Mouse (Mus musculus): ENCODE measurements around the gene Eftud2. TPM values are rescaled to one million over a fixed set of nuclear protein-coding genes. Genes with fewer than 3 reads are reported as not detected.
A peak's percentile ranks its signal among the peaks of the same experiment; 100 is the strongest.

The Eftud2 gene
- total and polyA plus RNA-seq, 2 experiments from 2014 or later = 69.8 to 105 TPM

GRCm38 (mm10) chr11:102821231-102821630, 59.6 kb downstream of the Eftud2 start:
- no peaks in the 10 kb centered on the region; the same call in 1 of the 2 replicates for H3K4me1 ChIP-seq (ENCODE audit: insufficient read depth, low read length)
- H3K27ac ChIP-seq (ENCODE audit: low read depth, low read length) = no peak overlapping the region
- no peaks in the 10 kb centered on the region for H3K9me3 ChIP-seq (ENCODE audit: low read length)
- H3K36me3 ChIP-seq (ENCODE audit: insufficient read depth, low read length) = no peaks in the 10 kb centered on the region
- TF ChIP-seq CTCF (IDR thresholded peaks at IDR 0.05) = no peak
- no peak for ATAC-seq (ENCODE audit: low FRiP score)
- no peak overlapping the region for H3K4me2 ChIP-seq (ENCODE audit: low read depth, low read length, poor library complexity, severe bottlenecking)
- WGBS = 58% methylated on average over 6 of the region's 6 CpGs
- H3K9ac ChIP-seq (replicated peaks; ENCODE audit: low read length, poor library complexity, severe bottlenecking) = no peak overlapping the region
- no peaks in the 10 kb centered on the region for H3K27me3 ChIP-seq (ENCODE audit: insufficient read depth, low read length)
- DNase-seq (ENCODE audit: low spot score) = no peak
- H3K4me3 ChIP-seq (ENCODE audit: low read depth, low read length) = no peak overlapping the region

- Histone ChIP-seq H3K9me3 (ENCODE audit: low read length) (no peaks in the 10 kb centered on the region), H3K27me3 (ENCODE audit: insufficient read depth, low read length) (no peaks in the 10 kb centered on the region), H3K4me2 (ENCODE audit: low read depth, low read length, poor library complexity, severe bottlenecking) (no peak overlapping the region), H3K4me3 (ENCODE audit: low read depth, low read length) (no peak overlapping the region), H3K36me3 (ENCODE audit: insufficient read depth, low read length) (no peaks in the 10 kb centered on the region), H3K4me1 (ENCODE audit: insufficient read depth, low read length) (no peaks in the 10 kb centered on the region; the same call in 1 of the 2 replicates), H3K9ac (replicated peaks; ENCODE audit: low read length, poor library complexity, severe bottlenecking) (no peak overlapping the region), H3K27ac (ENCODE audit: low read depth, low read length) (no peak overlapping the region)
- DNase-seq (ENCODE audit: low spot score) = no peak
- no peak for TF ChIP-seq CTCF (IDR thresholded peaks at IDR 0.05)
- WGBS = 10% methylated on average over 3 of the region's 3 CpGs
- no peak for ATAC-seq (ENCODE audit: low FRiP score)
These were observed 60.4 kb downstream of the Eftud2 start for GRCm38 (mm10) chr11:102820432-102820831.

GRCm38 (mm10) chr11:102819783-102820385, 60.9 kb downstream of the Eftud2 start:
- no peaks in the 10 kb centered on the region; the same call in 1 of the 2 replicates for H3K4me1 ChIP-seq (ENCODE audit: insufficient read depth, low read length)
- H3K36me3 ChIP-seq (ENCODE audit: insufficient read depth, low read length) = no peaks in the 10 kb centered on the region
- 7% methylated on average over 14 of the region's 14 CpGs for WGBS
- ATAC-seq (ENCODE audit: low FRiP score) = no peak
- H3K27ac ChIP-seq (ENCODE audit: low read depth, low read length) = peak overlapping the region; percentile 78
- H3K9ac ChIP-seq (replicated peaks; ENCODE audit: low read length, poor library complexity, severe bottlenecking) = peak overlapping the region; percentile 74
- H3K27me3 ChIP-seq (ENCODE audit: insufficient read depth, low read length) = no peaks in the 10 kb centered on the region
- DNase-seq (ENCODE audit: low spot score) = no peak
- H3K9me3 ChIP-seq (ENCODE audit: low read length) = no peaks in the 10 kb centered on the region
- H3K4me3 ChIP-seq (ENCODE audit: low read depth, low read length) = peak overlapping the region; percentile 82
- peak overlapping the region; percentile 75 for H3K4me2 ChIP-seq (ENCODE audit: low read depth, low read length, poor library complexity, severe bottlenecking)
- no peak for TF ChIP-seq CTCF (IDR thresholded peaks at IDR 0.05)

GRCm38 (mm10) chr11:102819021-102819782, 61.6 kb downstream of the Eftud2 start, which contains the start of gene Gjc1:
Gene Gjc1, minus strand, starts transcription at chr11:102819700.
- 1% methylated on average over 43 of the region's 97 CpGs for WGBS
- Histone ChIP-seq H3K27ac (ENCODE audit: low read depth, low read length) (peak within 1 kb of the TSS; percentile 78), H3K4me2 (ENCODE audit: low read depth, low read length, poor library complexity, severe bottlenecking) (peak within 1 kb of the TSS; percentile 75), H3K27me3 (ENCODE audit: insufficient read depth, low read length) (no peaks in the 10 kb centered on the region), H3K4me3 (ENCODE audit: low read depth, low read length) (peak within 1 kb of the TSS; percentile 82), H3K36me3 (ENCODE audit: insufficient read depth, low read length) (no peaks in the 10 kb centered on the region), H3K9ac (replicated peaks; ENCODE audit: low read length, poor library complexity, severe bottlenecking) (peak within 1 kb of the TSS; percentile 74), H3K9me3 (ENCODE audit: low read length) (no peaks in the 10 kb centered on the region), H3K4me1 (ENCODE audit: insufficient read depth, low read length) (no peaks in the 10 kb centered on the region; the same call in 1 of the 2 replicates)
- TF ChIP-seq CTCF (IDR thresholded peaks at IDR 0.05) = peak; percentile 48
- ATAC-seq (ENCODE audit: low FRiP score) (peak; percentile 74), DNase-seq (ENCODE audit: low spot score) (peak; percentile 66)

GRCm38 (mm10) chr11:102818121-102819020, 62.4 kb downstream of the Eftud2 start:
- Histone ChIP-seq H3K27ac (ENCODE audit: low read depth, low read length) (peak overlapping the region; percentile 78), H3K27me3 (ENCODE audit: insufficient read depth, low read length) (no peaks in the 10 kb centered on the region), H3K4me3 (ENCODE audit: low read depth, low read length) (peak overlapping the region; percentile 82), H3K9me3 (ENCODE audit: low read length) (no peaks in the 10 kb centered on the region), H3K36me3 (ENCODE audit: insufficient read depth, low read length) (no peaks in the 10 kb centered on the region), H3K4me2 (ENCODE audit: low read depth, low read length, poor library complexity, severe bottlenecking) (peak overlapping the region; percentile 75), H3K9ac (replicated peaks; ENCODE audit: low read length, poor library complexity, severe bottlenecking) (peak overlapping the region; percentile 74), H3K4me1 (ENCODE audit: insufficient read depth, low read length) (no peaks in the 10 kb centered on the region; the same call in 1 of the 2 replicates)
- TF ChIP-seq CTCF (IDR thresholded peaks at IDR 0.05) = no peak
- DNase-seq (ENCODE audit: low spot score) = peak; percentile 14
- peak; percentile 41; the same call in 1 of the 2 replicates for ATAC-seq (ENCODE audit: low FRiP score)
- 1% methylated on average over 43 of the region's 92 CpGs for WGBS
